ENCODE assay signal across 7 mouse cellular contexts in genomic region chr16:34573151-34573802, GRCm38 (mm10). TPM values are rescaled to one million over a fixed set of nuclear protein-coding genes. Genes with fewer than 3 reads are reported as not detected.
DNase-seq lines count a peak whose midpoint lies in the region; ATAC-seq and TF ChIP-seq lines count a peak whose summit lies in the region.

TSS of gene Kalrn (minus strand) at chr16:34573532.

- peak within 1 kb of the TSS; percentile 74 for H3K9ac ChIP-seq in intestine, postnatal 0 days (ENCODE audit: low read depth, low read length)

- peak; percentile 81 for TF ChIP-seq CTCF in intestine, postnatal 0 days (IDR thresholded peaks at IDR 0.05; ENCODE audit: low read depth)
- TF ChIP-seq CTCF in small intestine, adult 2 months (IDR thresholded peaks at IDR 0.05; ENCODE audit: extremely low read depth, insufficient read length, insufficient replicate concordance, low read depth, low read length) = peak; percentile 57; the same call in 1 of the 2 replicates

- no peak for TF ChIP-seq POLR2A in small intestine, adult 2 months (IDR thresholded peaks at IDR 0.05; ENCODE audit: low read depth, low read length)

- ATAC-seq in intestine, postnatal 0 days = peak; percentile 89

- intact Hi-C loops in left cerebral cortex, postnatal 36 days (cut with DNase I) = loop anchor here (2.0 to 5.0 kb wide), 3 partner anchors 40 to 226 kb away; no protein-coding TSS in a partner anchor

- peaks cover 19% of the 10 kb centered on the region; the same call in 1 of the 2 replicates for H3K27me3 ChIP-seq in intestine, postnatal 0 days (replicated peaks; ENCODE audit: control insufficient read depth, insufficient read depth, low read length)
- H3K27me3 ChIP-seq in midbrain, embryonic 10.5 days (ENCODE audit: low read depth, poor library complexity, severe bottlenecking) = peaks cover 10% of the 10 kb centered on the region
- peaks cover 27% of the 10 kb centered on the region for H3K27me3 ChIP-seq in small intestine, adult 2 months (ENCODE audit: control insufficient read depth, insufficient read depth, low read length)

- DNase-seq in adrenal gland, postnatal 25 days = peak; percentile 93
- peak; percentile 78 for DNase-seq in embryo, embryonic 11.5 days (ENCODE audit: low read depth, low spot score)
- peak; percentile 99 for DNase-seq in heart, adult 11 months
- peak; percentile 88 to 91 for DNase-seq in left cerebral cortex, postnatal 36 days (ENCODE audit: low spot score in 2 of 2)
- peak; percentile 93 for DNase-seq in midbrain, embryonic 10.5 days (ENCODE audit: low spot score)

- no peaks in the 10 kb centered on the region for H3K9me3 ChIP-seq in intestine, postnatal 0 days (ENCODE audit: control insufficient read depth)
- H3K9me3 ChIP-seq in midbrain, embryonic 10.5 days (replicated peaks) = no peaks in the 10 kb centered on the region

- H3K4me2 ChIP-seq in intestine, postnatal 0 days (replicated peaks; ENCODE audit: low read depth) = peak within 1 kb of the TSS; percentile 97

- WGBS in intestine, postnatal 0 days = under 1% methylated on average over 41 of the region's 84 CpGs
- WGBS in midbrain, embryonic 10.5 days = 4% methylated on average over 73 of the region's 84 CpGs
- WGBS in small intestine, adult 2 months = under 1% methylated on average over 68 of the region's 84 CpGs

- 0 out of 2 replicates have a peak, but pooled peaks cover 2% of the 10 kb centered on the region for H3K4me1 ChIP-seq in intestine, postnatal 0 days (replicated peaks; ENCODE audit: control insufficient read depth, insufficient read depth, low read length)
- peaks cover 38% of the 10 kb centered on the region for H3K4me1 ChIP-seq in midbrain, embryonic 10.5 days
- H3K4me1 ChIP-seq in small intestine, adult 2 months (ENCODE audit: control insufficient read depth, insufficient read depth, insufficient read length, low read length) = peaks cover 1% of the 10 kb centered on the region; the same call in 1 of the 2 replicates

- peak within 1 kb of the TSS; percentile 75 for H3K4me3 ChIP-seq in intestine, postnatal 0 days (ENCODE audit: low read depth, low read length)
- peak within 1 kb of the TSS; percentile 96 for H3K4me3 ChIP-seq in midbrain, embryonic 10.5 days
- peak within 1 kb of the TSS; percentile 80 for H3K4me3 ChIP-seq in small intestine, adult 2 months (ENCODE audit: low read depth, low read length)

- no peaks in the 10 kb centered on the region for H3K36me3 ChIP-seq in intestine, postnatal 0 days (ENCODE audit: control insufficient read depth, insufficient read depth)
- peaks cover 4% of the 10 kb centered on the region; the same call in 1 of the 2 replicates for H3K36me3 ChIP-seq in midbrain, embryonic 10.5 days
- H3K36me3 ChIP-seq in small intestine, adult 2 months (ENCODE audit: control insufficient read depth, insufficient read depth, low read length) = no peaks in the 10 kb centered on the region

- H3K27ac ChIP-seq in intestine, postnatal 0 days (ENCODE audit: low read depth, low read length) = peak within 1 kb of the TSS; percentile 57
- peak within 1 kb of the TSS; percentile 99 for H3K27ac ChIP-seq in midbrain, embryonic 10.5 days (replicated peaks)
- H3K27ac ChIP-seq in small intestine, adult 2 months (ENCODE audit: insufficient read depth, low read depth, low read length) = no peak within 1 kb of the TSS

RNA-seq across cellular contexts. Expression of gene Kalrn, which starts in this region (rescaled TPM):
- total RNA-seq in adrenal gland, postnatal 25 days (2021) = 7.7 and 8.2 TPM in 2 replicates
- 7.5 and 8.0 TPM in 2 replicates for polyA plus RNA-seq in intestine, postnatal 0 days (2015; fragmentation: Nextera tagmentation; extraction: Ambion mirVana)
- total RNA-seq in left cerebral cortex, postnatal 36 days (2021) = 100 to 1,000 TPM; 564 to 585 TPM
- 11.3 and 16.8 TPM in 2 replicates for polyA plus RNA-seq in midbrain, embryonic 10.5 days (2016; fragmentation: Nextera tagmentation; extraction: Ambion mirVana)
- 14.8 and 43.0 TPM in 2 replicates for polyA plus RNA-seq in small intestine, adult 2 months (2012; rRNA removed)

Comparison
In these comparisons a context has a peak if more than half of its experiments do, and no peak if none do; other contexts are left out.
1. RNA of gene Kalrn (total RNA-seq): 564 to 585 TPM in left cerebral cortex, postnatal 36 days; 7.7 to 8.2 TPM in adrenal gland, postnatal 25 days; every median in the first group is over 10 times any median in the second.
2. Peak in every context shown above with its lines, with median percentiles within 50 percentile points of each other: DNase-seq and H3K4me3 ChIP-seq.